Mouse (Mus musculus): Measurements from ENCODE around the gene Hist2h2aa1.
"Not testable (repeated sequence)": the region's sequence is repeated elsewhere in the genome, so short reads cannot be mapped to it uniquely, and the experiment has no call there.

Gene Hist2h2aa1

DNA sequence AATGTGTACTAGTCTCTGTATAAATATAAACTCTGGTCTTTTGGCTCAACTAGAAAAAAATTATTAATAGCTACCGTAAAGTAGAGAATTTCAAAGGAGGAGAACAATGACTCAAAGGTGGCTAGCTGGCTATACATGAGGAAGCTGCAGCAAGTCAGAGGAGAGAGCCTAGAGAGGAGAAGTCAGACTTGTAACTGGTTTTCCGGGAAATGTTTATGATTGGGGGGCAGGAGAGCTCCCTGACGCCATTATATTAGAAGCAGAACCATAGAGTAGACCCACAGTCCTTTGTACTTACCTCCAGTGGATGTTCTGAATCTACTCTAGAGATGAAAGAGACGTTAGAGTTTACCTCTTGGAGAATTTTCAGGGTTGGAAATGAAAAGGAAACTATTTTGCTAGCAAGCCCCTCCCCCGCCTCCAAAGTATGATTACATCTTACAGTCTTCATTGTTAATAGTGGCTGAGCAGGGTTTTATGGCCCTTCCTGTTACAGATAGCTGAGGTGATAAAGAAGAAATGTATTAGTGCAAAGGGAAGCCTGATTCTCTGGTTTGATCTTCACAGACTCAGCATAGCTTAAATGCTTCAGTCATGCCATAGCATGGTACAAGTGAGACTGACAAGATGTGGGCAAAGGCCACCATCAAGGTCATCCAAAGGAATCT is 10.8 kb downstream of the Hist2h2aa1 start:
- no peak for DNase-seq

GRCm38 (mm10) chr3:96257190-96257589 is 11.9 kb downstream of the Hist2h2aa1 start:
- DNase-seq: no peak

DNA sequence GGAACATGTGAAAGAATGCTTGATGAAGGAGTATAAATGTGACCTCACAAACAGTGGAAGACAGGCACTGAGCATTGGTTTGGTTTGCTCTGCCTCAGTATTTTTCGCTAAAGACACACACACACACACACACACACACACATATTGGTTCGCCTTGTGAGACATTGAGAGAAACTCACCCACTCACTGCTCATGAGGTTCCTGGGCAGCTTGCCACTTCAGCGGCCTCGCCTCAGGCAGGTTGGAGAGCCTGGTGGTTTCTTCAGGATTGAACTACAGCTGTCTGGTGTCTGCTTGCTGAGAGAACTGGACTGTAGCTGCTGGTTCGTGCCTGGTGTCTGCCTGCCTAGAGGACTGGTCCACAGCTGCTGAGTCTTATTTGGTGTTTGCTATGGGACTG is 14.9 kb downstream of the Hist2h2aa1 start:
- DNase-seq: no peak

DNA sequence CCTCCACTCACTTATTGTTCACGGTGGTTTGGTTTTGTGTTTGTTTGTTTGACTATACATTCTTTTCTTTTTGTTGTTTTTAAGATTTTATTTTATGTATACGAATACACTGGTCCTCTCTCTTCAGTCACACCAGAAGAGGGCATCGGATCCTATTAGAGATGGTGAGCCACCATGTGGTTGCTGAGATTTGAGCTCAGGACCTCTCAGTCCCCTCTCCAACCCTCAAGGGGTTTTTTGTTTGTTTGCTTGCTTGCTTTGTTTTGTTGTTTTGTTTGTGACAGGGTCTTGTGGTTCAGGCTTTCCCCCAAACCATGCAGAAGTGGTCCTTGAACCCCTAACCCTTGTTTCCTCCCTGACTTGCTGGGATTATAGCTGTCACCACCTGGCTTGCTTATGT is 16.3 kb downstream of the Hist2h2aa1 start:
- no peak for DNase-seq

GRCm38 (mm10) chr3:96262216-96262875 is 17.0 kb downstream of the Hist2h2aa1 start:
- DNase-seq: peak; percentile 86

- peak; percentile 99 for DNase-seq
These were observed 17.8 kb downstream of the Hist2h2aa1 start, which contains the start of gene Hist2h4 for GRCm38 (mm10) chr3:96262979-96263550. Gene Hist2h4, minus strand, starts transcription at chr3:96263311.

GRCm38 (mm10) chr3:96263558-96264403 is 18.5 kb downstream of the Hist2h2aa1 start:
- no peak for DNase-seq

DNA sequence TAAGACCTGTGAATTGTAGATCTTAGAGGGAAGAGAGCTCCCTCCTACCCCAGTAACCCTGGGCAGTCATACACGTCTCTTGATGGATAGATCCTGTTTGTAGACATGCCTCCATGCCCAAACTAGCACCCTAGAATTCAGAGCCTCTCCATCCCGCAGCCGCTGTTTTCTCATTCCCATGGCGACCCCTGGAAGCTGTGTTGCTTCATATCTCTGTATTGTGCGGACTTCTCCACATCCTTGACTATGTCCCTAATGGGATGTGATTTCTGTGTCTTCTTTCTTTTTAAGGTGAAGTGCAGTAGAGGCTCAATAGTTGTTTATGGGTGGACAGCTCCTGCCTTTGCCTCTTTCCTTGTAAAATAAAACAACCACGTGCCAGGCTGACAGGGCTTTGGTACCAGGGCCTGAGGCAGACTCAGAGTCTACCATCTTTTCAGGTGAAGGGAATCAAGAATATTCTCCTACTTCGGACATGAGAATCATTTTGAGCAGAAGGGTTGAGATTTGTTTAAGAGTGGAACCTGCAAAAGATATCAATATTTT is 19.2 kb downstream of the Hist2h2aa1 start:
- no peak for DNase-seq

- no peak for DNase-seq
These were observed 20.9 kb downstream of the Hist2h2aa1 start for GRCm38 (mm10) chr3:96266132-96266710.

- no peak for DNase-seq
These were observed 22.2 kb downstream of the Hist2h2aa1 start for GRCm38 (mm10) chr3:96267541-96267940.

- peak; percentile 87 for DNase-seq
These were observed 22.9 kb downstream of the Hist2h2aa1 start, which contains the start of gene Hist2h3b for GRCm38 (mm10) chr3:96268051-96268775. Gene Hist2h3b, plus strand, starts transcription at chr3:96268654.

DNA sequence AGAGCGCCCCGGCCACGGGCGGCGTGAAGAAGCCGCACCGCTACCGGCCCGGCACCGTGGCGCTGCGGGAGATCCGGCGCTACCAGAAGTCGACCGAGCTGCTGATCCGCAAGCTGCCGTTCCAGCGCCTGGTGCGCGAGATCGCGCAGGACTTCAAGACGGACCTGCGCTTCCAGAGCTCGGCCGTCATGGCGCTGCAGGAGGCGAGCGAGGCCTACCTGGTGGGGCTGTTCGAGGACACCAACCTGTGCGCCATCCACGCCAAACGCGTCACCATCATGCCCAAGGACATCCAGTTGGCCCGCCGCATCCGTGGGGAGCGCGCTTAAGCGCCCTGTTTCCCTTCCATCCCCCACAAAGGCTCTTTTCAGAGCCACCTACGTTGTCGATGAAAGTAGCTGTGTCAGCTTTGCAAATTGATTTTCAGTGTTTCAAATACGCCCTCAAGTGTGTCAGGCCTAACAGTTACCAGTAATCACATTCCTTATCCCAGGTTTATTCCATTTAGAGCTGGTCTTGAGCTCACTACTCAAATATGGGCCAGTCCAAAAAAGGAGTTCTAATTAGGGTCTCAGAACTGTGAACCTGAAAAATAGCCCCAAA is 23.6 kb downstream of the Hist2h2aa1 start:
- DNase-seq: not testable (repeated sequence)

- DNase-seq: peak; percentile 98
These were observed 24.5 kb downstream of the Hist2h2aa1 start, which contains the start of gene Hist2h2bb for GRCm38 (mm10) chr3:96269511-96270474. Gene Hist2h2bb, plus strand, starts transcription at chr3:96269752.

GRCm38 (mm10) chr3:96273591-96274465 is 28.5 kb downstream of the Hist2h2aa1 start:
- DNase-seq: no peak

GRCm38 (mm10) chr3:96277428-96277799 is 32.1 kb downstream of the Hist2h2aa1 start:
- no peak for DNase-seq

DNA sequence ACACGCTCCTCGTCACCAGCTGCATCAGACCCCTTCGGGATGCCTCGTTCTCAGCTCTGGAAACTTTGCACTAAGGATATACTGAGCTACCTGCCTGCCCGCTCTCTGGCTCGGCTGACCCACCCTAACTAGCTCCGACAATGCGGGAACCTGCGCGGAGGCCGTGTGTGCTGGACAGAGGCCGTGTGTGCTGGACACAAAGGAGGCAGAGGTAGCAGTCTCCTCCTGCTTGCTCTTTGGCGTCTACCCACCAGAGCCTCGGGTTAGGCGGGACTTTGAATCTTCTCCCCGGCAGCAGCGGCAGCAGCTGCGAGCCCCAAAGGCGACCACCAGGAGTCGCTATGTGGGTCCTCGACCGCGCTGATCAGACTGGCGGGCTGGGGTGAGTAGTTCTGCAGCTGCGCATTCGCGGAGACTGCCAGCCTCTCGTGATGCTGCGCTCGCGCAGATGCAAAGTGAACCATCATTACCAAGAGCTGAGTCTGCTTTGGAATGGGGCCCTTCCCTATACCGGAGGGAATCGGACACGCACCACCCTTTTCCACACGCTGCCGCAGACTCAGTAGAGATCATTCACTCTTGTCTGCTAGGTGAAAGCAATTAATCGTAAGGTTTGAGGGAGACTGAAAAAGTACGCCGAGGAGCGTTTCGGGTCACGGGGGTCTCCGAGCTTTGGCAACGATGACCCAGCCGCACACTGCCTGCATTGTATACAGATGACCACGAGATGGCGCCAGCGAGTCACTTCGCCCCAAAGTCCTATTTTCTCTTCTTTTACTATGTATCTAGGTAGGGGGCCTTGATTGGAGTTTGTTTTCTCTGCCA is 32.7 kb downstream of the Hist2h2aa1 start:
- DNase-seq: peak; percentile 88

GRCm38 (mm10) chr3:96280660-96281059 is 35.4 kb downstream of the Hist2h2aa1 start:
- no peak for DNase-seq

DNA sequence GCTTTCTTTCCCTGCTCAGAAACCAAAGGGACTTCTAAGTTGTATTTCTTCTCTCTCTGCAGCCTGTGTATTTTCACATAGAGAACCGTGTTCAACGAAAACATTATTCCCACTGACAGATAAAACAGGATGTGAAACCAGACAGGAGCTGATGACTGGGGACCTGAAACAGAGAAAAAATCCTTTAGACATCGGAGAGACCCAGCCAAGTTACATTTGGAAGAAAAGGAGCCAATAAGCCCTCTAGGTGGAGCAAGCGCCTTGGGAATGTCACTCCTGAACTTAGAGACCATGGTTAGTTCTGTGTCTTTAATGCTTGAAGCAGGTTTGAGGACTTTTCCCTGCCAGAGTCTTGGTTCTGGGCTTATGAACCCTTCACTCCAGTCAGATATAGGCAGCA is 39.2 kb downstream of the Hist2h2aa1 start:
- DNase-seq: peak; percentile 41

Measured in kidney, adult 9 months (tissue).